Mouse (Mus musculus) stomach, embryonic 16.5 days (tissue): ENCODE data around the gene Vegfa. TPM values are rescaled to one million over a fixed set of nuclear protein-coding genes. Genes with fewer than 3 reads are reported as not detected.

ENCODE experiments used
- ATAC-seq: fragments of 200-750 bp; cut with Nextera tagmentation; 2 replicates; pipeline ENCODE4 v1.8.0; 2017; ENCODE audit warnings: moderate number of reproducible peaks, moderate TSS enrichment; ENCODE audit not compliant: insufficient read depth, low FRiP score
- H3K27ac ChIP-seq: fragments of 300-500 bp; sonication (generic); 2 replicates; pipeline ENCODE4 v1.5.1; 2014; ENCODE audit warnings: low read length
- H3K27me3 ChIP-seq: fragments of 300-500 bp; sonication (generic); 2 replicates; pipeline ENCODE4 v1.6.1; 2014; ENCODE audit warnings: low read length, control low read depth, mixed read lengths; ENCODE audit not compliant: control insufficient read depth, insufficient read depth
- H3K36me3 ChIP-seq: fragments of 300-500 bp; sonication (generic); 2 replicates; pipeline ENCODE4 v1.6.1; 2014; ENCODE audit warnings: low read length; ENCODE audit not compliant: control insufficient read depth, insufficient read depth
- H3K4me1 ChIP-seq: fragments of 300-500 bp; sonication (generic); 2 replicates; pipeline ENCODE4 v1.6.1; 2014; ENCODE audit warnings: low read length, control low read depth, mixed read lengths; ENCODE audit not compliant: control insufficient read depth, insufficient read depth
- H3K4me2 ChIP-seq: fragments of 300-500 bp; sonication (generic); 2 replicates; pipeline ENCODE4 v1.6.1; 2014; ENCODE audit warnings: low read depth, low read length, mixed read lengths
- H3K4me3 ChIP-seq: fragments of 300-500 bp; sonication (generic); replicated peaks from 2 replicates; pipeline ENCODE4 v1.5.1; 2014; ENCODE audit warnings: mild to moderate bottlenecking, low read length
- H3K9ac ChIP-seq: fragments of 300-500 bp; sonication (generic); 2 replicates; pipeline ENCODE4 v1.6.1; 2014; ENCODE audit warnings: low read length
- H3K9me3 ChIP-seq: fragments of 300-500 bp; sonication (generic); replicated peaks from 2 replicates; pipeline ENCODE4 v1.6.1; 2016; ENCODE audit warnings: low read length, control low read depth; ENCODE audit not compliant: control insufficient read depth
- WGBS: fragments of 180-500 bp; shearing (Covaris S2); extraction: QIAGEN DNeasy Blood & Tissue Kit; methylation state at CpG from one replicate; pipeline ENCODE4 v1.1.7; 2014; 5-methylcytosine and 5-hydroxymethylcytosine counted together
- polyA plus RNA-seq: library from polyadenylated mRNA; unstranded; fragments of >200 nt; fragmentation: Nextera tagmentation; extraction: Ambion mirVana; gene quantifications from 2 replicates; pipeline ENCODE4 v1.2.1, GENCODE M21; 2015

The Vegfa gene
- polyA plus RNA-seq, 1 experiment from 2014 or later = 3.9 TPM

GRCm38 (mm10) chr17:46074398-46075115, 42.4 kb upstream of the Vegfa start:
- Histone ChIP-seq H3K4me3 (peak overlapping the region; percentile 27), H3K4me2 (peak overlapping the region; percentile 59), H3K27me3 (no peaks in the 10 kb centered on the region), H3K9me3 (peaks cover 3% of the 10 kb centered on the region; the same call in 1 of the 2 replicates), H3K4me1 (peaks cover 23% of the 10 kb centered on the region), H3K36me3 (no peaks in the 10 kb centered on the region), H3K9ac (peak overlapping the region; percentile 55; the same call in 1 of the 2 replicates), H3K27ac (peak overlapping the region; percentile 56)
- 31% methylated on average over 7 of the region's 7 CpGs for WGBS
- ATAC-seq = no peak; the same call in 1 of the 2 replicates

- peak overlapping the region; percentile 27 for H3K4me3 ChIP-seq
- WGBS = 10% methylated on average over 23 of the region's 23 CpGs
- peaks cover 23% of the 10 kb centered on the region for H3K4me1 ChIP-seq
- H3K4me2 ChIP-seq = peak overlapping the region; percentile 59
- peak; percentile 87 for ATAC-seq
- H3K9ac ChIP-seq = peak overlapping the region; percentile 55; the same call in 1 of the 2 replicates
- H3K27me3 ChIP-seq = no peaks in the 10 kb centered on the region
- H3K36me3 ChIP-seq = no peaks in the 10 kb centered on the region
- H3K27ac ChIP-seq = peak overlapping the region; percentile 70
- H3K9me3 ChIP-seq = 0 out of 2 replicates have a peak, but pooled peaks cover under 1% of the 10 kb centered on the region
Observed at GRCm38 (mm10) chr17:46073730-46074301, 41.6 kb upstream of the Vegfa start.

- Histone ChIP-seq H3K27ac (no peak overlapping the region), H3K9me3 (no peaks in the 10 kb centered on the region), H3K36me3 (no peaks in the 10 kb centered on the region), H3K4me3 (no peak overlapping the region), H3K27me3 (no peaks in the 10 kb centered on the region), H3K4me2 (no peak overlapping the region), H3K4me1 (peaks cover 23% of the 10 kb centered on the region), H3K9ac (no peak overlapping the region)
- ATAC-seq = no peak
- WGBS = 63% methylated on average over 3 of the region's 3 CpGs
Observed at GRCm38 (mm10) chr17:46071531-46071930, 39.4 kb upstream of the Vegfa start.

GRCm38 (mm10) chr17:46070046-46070445, 37.9 kb upstream of the Vegfa start:
- no peaks in the 10 kb centered on the region for H3K9me3 ChIP-seq
- no peak overlapping the region for H3K4me3 ChIP-seq
- H3K36me3 ChIP-seq = no peaks in the 10 kb centered on the region
- H3K27ac ChIP-seq = no peak overlapping the region
- ATAC-seq = no peak
- H3K4me1 ChIP-seq = peaks cover 20% of the 10 kb centered on the region
- H3K27me3 ChIP-seq = no peaks in the 10 kb centered on the region
- 76% methylated on average over 9 of the region's 9 CpGs for WGBS
- no peak overlapping the region for H3K4me2 ChIP-seq
- no peak overlapping the region for H3K9ac ChIP-seq

GRCm38 (mm10) chr17:46063974-46064312, 31.8 kb upstream of the Vegfa start:
- no peaks in the 10 kb centered on the region for H3K36me3 ChIP-seq
- H3K4me3 ChIP-seq = no peak overlapping the region
- peaks cover 12% of the 10 kb centered on the region for H3K4me1 ChIP-seq
- WGBS = 42% methylated on average over 6 of the region's 6 CpGs
- H3K27me3 ChIP-seq = no peaks in the 10 kb centered on the region
- H3K9ac ChIP-seq = peak overlapping the region; percentile 29; the same call in 1 of the 2 replicates
- peak overlapping the region; percentile 32; the same call in 1 of the 2 replicates for H3K4me2 ChIP-seq
- peak overlapping the region; percentile 36 for H3K27ac ChIP-seq
- H3K9me3 ChIP-seq = no peaks in the 10 kb centered on the region
- no peak for ATAC-seq

- Histone ChIP-seq H3K9me3 (no peaks in the 10 kb centered on the region), H3K27me3 (no peaks in the 10 kb centered on the region), H3K36me3 (no peaks in the 10 kb centered on the region), H3K27ac (peak overlapping the region; percentile 36), H3K4me3 (no peak overlapping the region), H3K4me2 (peak overlapping the region; percentile 32; the same call in 1 of the 2 replicates), H3K9ac (peak overlapping the region; percentile 47; the same call in 1 of the 2 replicates), H3K4me1 (peaks cover 12% of the 10 kb centered on the region)
- ATAC-seq = peak; percentile 87
- WGBS = 18% methylated on average over 10 of the region's 10 CpGs
Observed at GRCm38 (mm10) chr17:46063283-46063973, 31.3 kb upstream of the Vegfa start.

GRCm38 (mm10) chr17:46060253-46060652, 28.1 kb upstream of the Vegfa start:
- Histone ChIP-seq H3K27ac (no peak overlapping the region), H3K27me3 (no peaks in the 10 kb centered on the region), H3K9ac (no peak overlapping the region), H3K4me2 (no peak overlapping the region), H3K36me3 (no peaks in the 10 kb centered on the region), H3K9me3 (no peaks in the 10 kb centered on the region), H3K4me3 (no peak overlapping the region), H3K4me1 (peaks cover 15% of the 10 kb centered on the region)
- ATAC-seq = no peak
- WGBS = 68% methylated on average over 3 of the region's 3 CpGs

GRCm38 (mm10) chr17:46059226-46059825, 27.2 kb upstream of the Vegfa start:
- Histone ChIP-seq H3K9ac (no peak overlapping the region), H3K36me3 (no peaks in the 10 kb centered on the region), H3K27ac (no peak overlapping the region), H3K4me1 (peaks cover 15% of the 10 kb centered on the region), H3K27me3 (no peaks in the 10 kb centered on the region), H3K4me2 (no peak overlapping the region), H3K4me3 (no peak overlapping the region), H3K9me3 (no peaks in the 10 kb centered on the region)
- ATAC-seq = no peak
- 65% methylated on average over 15 of the region's 15 CpGs for WGBS
